Mouse (Mus musculus): ENCODE data around the gene Fut11.

The Fut11 gene

DNA sequence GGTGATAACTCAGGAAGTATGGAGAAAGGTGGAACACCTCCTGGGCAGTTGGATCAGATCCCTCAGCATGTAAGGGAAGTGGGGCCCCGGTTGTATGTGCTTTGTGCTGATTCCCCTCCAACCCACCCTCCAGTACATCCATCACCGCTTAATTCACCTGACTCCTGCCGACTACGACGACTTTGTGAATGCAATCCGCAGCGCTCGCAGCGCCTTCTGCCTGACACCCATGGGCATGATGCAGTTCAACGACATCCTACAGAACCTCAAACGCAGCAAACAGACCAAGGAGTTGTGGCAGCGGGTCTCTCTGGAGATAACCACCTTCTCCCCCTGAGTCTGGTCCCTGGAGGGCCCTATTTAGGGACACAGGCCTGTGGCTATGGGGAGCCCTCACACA, 28.2 kb downstream of the Fut11 start:
- DNase-seq, result no peak

DNA sequence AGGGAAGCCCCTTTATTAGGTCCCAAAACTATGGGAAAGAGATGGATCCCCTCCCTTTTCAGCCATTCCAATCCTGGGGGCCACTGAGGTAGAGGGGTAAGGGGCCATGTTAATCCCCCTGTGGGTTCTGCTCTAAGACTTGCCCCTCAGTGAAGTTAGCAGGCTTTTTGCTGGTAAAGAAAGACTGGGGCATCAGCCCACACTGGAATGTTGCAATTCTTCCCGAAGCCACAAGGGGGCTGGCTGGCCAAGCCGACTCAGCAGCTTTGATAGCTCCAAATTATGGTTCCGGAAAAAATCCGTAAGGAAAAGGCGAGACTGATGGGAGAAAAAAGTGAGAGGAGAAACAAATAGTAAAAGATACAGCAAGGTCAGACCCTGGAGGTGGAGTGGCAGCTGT, 29.3 kb downstream of the Fut11 start:
- DNase-seq, result no peak

GRCm38 (mm10) chr14:20725660-20726339, 31.0 kb downstream of the Fut11 start:
- no peak for DNase-seq

GRCm38 (mm10) chr14:20729871-20730270, 35.1 kb downstream of the Fut11 start:
- DNase-seq, result no peak

DNA sequence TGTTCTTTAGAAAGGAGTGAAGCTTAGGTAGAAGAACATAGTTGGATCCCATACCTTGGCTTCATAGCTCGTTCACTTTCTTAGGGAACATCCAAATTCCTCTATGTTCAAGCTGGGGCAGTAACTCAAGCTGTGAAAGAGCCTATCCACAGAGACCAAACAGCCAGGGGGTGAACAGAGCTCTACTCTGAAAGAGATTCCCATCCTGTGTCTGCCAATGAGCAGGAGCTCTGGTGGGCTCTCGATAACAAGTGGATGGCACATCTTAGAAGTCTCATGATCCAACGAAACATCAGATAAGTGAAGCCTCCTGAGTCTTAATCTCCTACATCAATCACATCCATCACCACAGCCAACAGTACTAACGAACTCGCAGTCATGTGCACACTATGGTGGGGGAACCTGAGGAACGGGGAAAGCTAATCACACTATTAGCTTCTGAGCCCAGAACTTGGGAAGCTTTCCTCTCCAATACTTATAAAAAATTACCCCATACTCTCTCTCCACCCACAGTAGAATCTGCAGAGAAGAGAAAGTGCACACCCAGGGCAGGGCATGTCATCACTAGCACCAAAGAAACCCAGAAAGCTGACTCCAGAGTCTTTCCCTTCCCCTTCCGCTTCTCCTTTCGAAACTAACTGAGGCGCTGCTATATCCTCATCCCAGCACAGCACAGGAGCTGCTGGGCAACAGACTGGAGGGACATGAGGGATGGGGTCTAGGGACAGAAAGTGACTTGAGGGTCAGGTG, 36.3 kb downstream of the Fut11 start:
- DNase-seq, result no peak

DNA sequence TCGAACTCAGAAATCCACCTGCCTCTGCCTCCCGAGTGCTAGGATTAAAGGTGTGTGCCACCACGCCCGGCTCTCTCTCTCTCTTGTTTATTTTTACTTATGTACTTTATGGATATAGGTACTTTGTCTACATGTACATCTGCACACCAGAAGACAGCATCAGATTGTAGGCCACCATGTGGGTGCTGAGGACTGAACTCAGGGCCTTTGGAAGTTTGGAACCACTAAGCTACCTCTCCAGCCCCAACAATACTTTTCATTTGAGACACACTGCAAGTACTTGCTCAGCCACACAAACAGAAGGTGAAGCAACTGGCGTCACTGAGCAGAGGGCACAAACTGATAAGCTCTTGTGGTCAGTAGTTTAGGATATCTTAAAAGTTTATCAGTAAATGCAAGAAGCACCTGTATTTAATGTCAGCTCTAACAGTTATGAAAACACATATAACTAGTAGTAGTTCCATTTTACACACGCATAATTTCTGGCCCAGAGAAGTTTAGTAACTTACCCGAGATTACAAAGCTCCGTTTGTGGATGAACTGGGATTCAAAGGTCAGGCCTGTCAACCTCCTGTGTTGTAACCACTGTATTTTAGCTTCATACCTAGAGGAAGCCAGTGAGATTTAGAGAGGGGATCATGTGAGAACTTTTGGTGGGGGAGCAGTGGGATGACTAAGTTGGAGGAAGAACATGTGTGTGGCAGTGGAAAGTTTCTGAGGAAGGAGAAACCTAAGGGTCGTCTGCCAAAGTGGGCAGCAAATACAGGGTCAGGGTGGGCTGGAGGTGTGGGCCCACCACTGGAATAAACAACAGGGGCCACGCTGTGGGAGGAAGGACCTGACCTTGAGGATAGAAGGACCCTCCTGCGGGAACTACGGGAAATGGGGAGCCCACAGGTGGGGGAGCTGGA, 38.5 kb downstream of the Fut11 start:
- DNase-seq, result no peak

- peak; percentile 85 for DNase-seq
These were observed 39.4 kb downstream of the Fut11 start, which contains the start of gene Ndst2 for GRCm38 (mm10) chr14:20733952-20734774. Gene Ndst2 (minus strand): TSS chr14:20734562.

DNA sequence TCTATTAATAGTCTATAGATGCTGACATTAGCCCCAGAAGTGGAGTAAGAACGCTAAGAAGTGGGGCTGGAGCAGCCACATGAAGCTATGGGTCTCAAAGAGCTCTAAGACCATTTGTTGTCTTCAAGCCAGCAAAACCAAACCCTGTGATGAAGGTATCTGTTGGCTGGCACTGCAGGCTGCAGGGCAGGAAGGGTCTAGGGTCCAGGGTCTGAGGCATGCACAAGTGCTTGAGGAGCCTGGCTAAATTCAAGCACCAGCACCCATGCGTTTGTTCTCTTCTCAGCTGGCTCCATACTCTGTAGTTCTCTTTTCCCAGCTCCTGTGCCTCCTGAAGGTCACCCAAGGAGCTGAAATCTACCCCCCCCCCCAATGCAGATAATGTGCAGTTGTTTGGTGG, 40.3 kb downstream of the Fut11 start:
- DNase-seq, result no peak

DNA sequence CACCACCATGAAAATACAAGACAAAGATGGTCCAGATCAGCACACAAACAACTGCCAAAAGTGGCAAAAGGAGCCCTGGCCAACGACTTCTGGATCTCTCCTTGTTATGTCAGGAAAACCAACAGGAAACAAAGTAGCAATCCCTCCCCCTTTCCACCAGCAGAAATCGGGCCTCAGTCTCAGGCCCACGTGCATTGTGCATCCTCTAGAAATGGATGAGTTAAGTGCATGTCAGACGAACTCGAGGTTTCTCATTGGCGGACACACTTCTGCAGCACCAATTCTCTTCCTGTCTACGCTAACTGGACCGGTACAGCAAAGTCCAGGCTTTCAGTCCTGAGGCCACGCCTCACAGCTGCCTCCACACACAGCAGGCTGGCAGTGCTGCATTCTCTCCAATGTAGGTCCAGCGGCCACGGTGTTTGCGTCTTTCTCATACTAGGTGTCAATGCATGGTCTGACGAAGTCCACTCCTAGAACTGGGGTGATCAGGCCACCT, 41.2 kb downstream of the Fut11 start:
- DNase-seq, result no peak

DNA sequence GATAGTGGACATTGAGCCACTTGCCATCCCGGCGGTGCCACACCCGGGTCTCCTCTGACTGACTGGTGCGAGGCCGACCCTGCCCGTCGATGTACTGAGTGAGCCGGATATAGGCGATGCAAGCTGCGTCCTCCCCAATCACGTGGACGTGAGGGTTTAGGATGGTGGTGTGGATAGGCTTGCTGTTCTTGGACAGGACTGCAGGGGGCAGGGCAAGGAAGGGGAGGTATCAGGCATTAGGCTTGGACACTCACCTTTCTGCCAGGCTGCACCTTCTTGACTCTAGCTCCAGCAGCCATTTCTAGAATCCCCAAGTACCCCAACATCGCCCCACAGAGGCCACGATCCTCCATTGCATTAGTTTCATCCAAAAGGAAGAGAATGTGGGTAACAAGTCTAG, 42.5 kb downstream of the Fut11 start:
- no peak for DNase-seq

DNA sequence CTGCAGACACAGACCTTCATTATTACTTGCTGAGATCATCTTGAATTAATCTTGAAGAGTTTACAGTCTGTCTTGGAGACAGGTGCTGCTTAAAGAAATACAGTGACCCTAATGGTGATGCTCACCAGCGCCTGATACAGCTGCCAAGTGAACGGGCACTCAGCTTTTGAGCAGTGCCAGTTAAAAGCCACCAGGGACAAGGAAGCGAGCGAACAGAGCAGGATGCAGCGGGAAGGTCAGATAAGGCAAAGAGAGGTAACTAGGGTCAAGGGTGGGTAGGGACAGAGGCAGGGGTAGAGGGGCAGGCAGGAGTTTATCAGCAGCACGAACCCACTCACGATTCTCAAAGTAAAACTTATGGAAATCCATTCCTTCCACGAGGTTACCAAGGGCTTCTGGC, 43.7 kb downstream of the Fut11 start:
- DNase-seq, result no peak

GRCm38 (mm10) chr14:20741301-20741700, 46.5 kb downstream of the Fut11 start:
- DNase-seq, result no peak

DNA sequence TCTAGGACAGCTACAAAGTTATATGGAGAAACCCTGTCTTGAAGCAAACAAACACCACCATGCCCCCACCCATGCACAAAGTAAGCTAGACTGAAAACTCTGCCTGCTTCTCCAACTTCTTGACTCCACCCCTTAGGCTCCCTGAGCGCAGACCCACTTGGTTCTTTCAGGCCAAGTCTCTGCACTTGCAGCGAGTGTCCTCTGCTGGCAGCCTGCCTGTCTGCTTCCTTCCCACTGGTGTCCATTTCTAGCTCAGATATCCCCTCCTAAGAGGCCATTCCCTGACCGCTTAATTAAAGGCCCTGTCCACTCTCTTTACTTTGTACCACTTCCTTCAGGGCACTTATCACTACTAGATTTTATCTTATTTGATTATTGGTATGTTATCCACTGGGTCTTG, 48.8 kb downstream of the Fut11 start:
- no peak for DNase-seq

DNA sequence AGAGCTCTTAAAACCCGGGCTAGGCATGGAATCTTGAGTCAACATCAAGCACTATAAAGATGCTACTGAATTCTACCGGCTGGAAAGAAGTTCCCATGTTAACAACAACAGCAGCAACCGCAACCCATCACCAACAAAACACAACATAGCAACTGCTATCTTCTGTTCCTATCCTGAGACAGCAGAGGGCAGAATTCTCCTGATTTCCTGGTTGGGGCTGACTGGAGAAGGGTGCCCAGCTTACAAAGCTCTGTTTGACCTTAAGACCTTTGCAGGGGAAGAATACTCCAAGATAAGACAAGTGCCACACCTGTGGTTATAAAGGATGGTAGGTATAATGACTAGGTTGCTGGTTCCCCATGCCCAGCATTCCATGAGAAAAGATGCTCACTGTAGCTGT, 52.2 kb downstream of the Fut11 start:
- no peak for DNase-seq

DNA sequence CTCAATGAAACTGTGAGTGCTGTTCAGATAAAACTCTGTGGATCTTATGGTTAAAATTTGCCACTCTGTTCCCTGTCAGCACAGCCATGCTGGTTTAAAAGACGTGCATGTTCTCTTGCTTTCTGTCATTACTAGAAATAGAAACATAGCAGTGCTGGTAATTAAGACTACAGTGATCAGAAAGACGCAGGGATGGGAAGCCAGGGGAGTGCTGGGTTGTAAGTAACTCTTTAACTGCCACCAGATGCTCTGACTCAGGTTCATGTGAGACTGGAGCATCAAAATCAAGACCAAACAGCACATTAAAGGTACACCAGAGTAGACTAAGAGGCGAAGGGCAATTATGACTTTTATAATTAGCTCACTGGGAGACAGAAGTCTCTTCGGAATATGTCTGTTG, 53.6 kb downstream of the Fut11 start:
- DNase-seq, result no peak

DNA sequence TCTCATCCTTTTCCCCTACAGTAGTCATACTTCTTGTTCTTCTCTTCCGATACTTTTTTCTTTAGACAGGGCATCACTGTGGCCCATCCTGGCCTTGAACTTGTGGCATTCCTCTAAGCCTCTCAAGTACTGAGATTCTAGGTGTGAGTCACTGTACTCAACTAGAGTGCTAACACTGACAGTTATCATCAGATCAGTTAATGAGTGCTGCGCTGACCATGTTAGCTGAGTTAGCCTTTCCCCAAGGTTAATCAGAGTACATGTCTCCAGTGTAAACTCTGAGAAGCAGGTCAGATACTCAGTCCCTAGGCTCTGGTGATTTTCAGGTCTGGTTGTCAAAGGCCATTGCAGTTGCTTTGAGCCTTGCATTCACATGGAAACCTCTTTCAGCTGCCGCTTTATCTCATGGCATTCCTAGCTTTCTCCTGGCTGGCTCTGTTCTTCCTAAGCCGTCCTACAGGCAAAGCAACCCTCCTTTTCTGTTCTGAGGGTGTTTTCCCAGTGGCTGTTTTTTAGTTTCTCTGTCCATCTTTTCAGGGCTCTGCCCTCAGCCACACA, 54.8 kb downstream of the Fut11 start:
- no peak for DNase-seq

GRCm38 (mm10) chr14:20750503-20750902, 55.7 kb downstream of the Fut11 start:
- no peak for DNase-seq
